Mouse (Mus musculus) neural tube, embryonic 11.5 days (tissue): ENCODE data around the gene Gm4894. TPM values are rescaled to one million over a fixed set of nuclear protein-coding genes. Genes with fewer than 3 reads are reported as not detected.

Experiments used
- polyA plus RNA-seq: library from polyadenylated mRNA; unstranded; fragments of >200 nt; fragmentation: Nextera tagmentation; extraction: Ambion mirVana; gene quantifications from 2 replicates; pipeline ENCODE4 v1.2.1, GENCODE M21; 2014

Gm4894 gene
- polyA plus RNA-seq, 1 experiment from 2014 or later, result not detected

Other genes with a start within 250 kb of the Gm4894 start
- gene Zw10, start 194.9 kb upstream of the Gm4894 start, polyA plus RNA-seq, result 46.6 and 49.9 TPM in 2 replicates
- gene Tmprss5, start 169.3 kb upstream of the Gm4894 start, polyA plus RNA-seq, result 0.74 and 0.86 TPM in 2 replicates
- gene Drd2, start 90.1 kb downstream of the Gm4894 start, polyA plus RNA-seq, result 0.37 and 0.69 TPM in 2 replicates
- not detected in 2 replicates for gene Ankk1, start 176.5 kb downstream of the Gm4894 start, polyA plus RNA-seq
- gene Ttc12, start 235.7 kb downstream of the Gm4894 start, polyA plus RNA-seq, result 1.7 and 2.4 TPM in 2 replicates